Mouse (Mus musculus): ENCODE measurements around the gene Olfr1084.
"Not testable (repeated sequence)": the region's sequence is repeated elsewhere in the genome, so short reads cannot be mapped to it uniquely, and the experiment has no call there.

Gene Olfr1084

GRCm38 (mm10) chr2:86639625-86640024 lies at the start of gene Olfr1084:
Gene Olfr1084, minus strand, starts transcription at chr2:86639725.
- not testable (repeated sequence) for DNase-seq (ENCODE audit: low spot score in 2 of 2)

GRCm38 (mm10) chr2:86679992-86680391 lies 40.5 kb upstream of the Olfr1084 start, which contains the start of gene Olfr1086:
Gene Olfr1086, minus strand, starts transcription at chr2:86680092.
- DNase-seq (ENCODE audit: low spot score in 2 of 2): no peak

- DNase-seq (ENCODE audit: low spot score in 2 of 2): no peak
Observed at GRCm38 (mm10) chr2:86661919-86662318, 22.4 kb upstream of the Olfr1084 start, which contains the start of gene Olfr1085. Gene Olfr1085, minus strand, starts transcription at chr2:86662019.

- DNase-seq (ENCODE audit: low spot score in 2 of 2): not testable (repeated sequence)
Observed at GRCm38 (mm10) chr2:86598866-86599265, 40.7 kb downstream of the Olfr1084 start, which contains the start of gene Olfr1082. Gene Olfr1082, minus strand, starts transcription at chr2:86598966.
